Mouse (Mus musculus) layer of hippocampus, postnatal 10 days (tissue): ENCODE results near the gene Olfr921. TPM values are rescaled to one million over a fixed set of nuclear protein-coding genes. Genes with fewer than 3 reads are reported as not detected.

Source experiments
- DNase-seq, 2 experiments: peaks; one replicate each; pipeline ENCODE4 v3.0.0; 2021; ENCODE audit warnings: low spot score in 2 of 2
- long read RNA-seq: library from polyadenylated mRNA; stranded (forward); transcript quantifications from one replicate; pipeline ENCODE4 v2.0.0, GENCODE M21; 2023
- total RNA-seq, 2 experiments: library from RNA; stranded (reverse); gene quantifications; 2 replicates each; pipeline ENCODE4 v1.2.3; 2021

Gene Olfr921
- not detected for total RNA-seq
- long read RNA-seq: 0 reads

GRCm38 (mm10) chr9:38772768-38773167, at the start of gene Olfr921:
Gene Olfr921 (plus strand): TSS chr9:38773068.
- no peak for DNase-seq

GRCm38 (mm10) chr9:38724044-38724443, 48.8 kb upstream of the Olfr921 start:
- DNase-seq: no peak

- DNase-seq: no peak
These were observed 44.6 kb upstream of the Olfr921 start for GRCm38 (mm10) chr9:38728218-38728617.

- DNase-seq: no peak
These were observed 31.5 kb upstream of the Olfr921 start for GRCm38 (mm10) chr9:38741408-38741807.

- no peak for DNase-seq
These were observed 28.1 kb upstream of the Olfr921 start for GRCm38 (mm10) chr9:38744619-38745315.

- DNase-seq: no peak
These were observed 20.9 kb upstream of the Olfr921 start, which contains the start of gene Olfr920 for GRCm38 (mm10) chr9:38751999-38752398. Gene Olfr920 (plus strand): TSS chr9:38752299.

- DNase-seq: no peak
These were observed 19.8 kb downstream of the Olfr921 start for GRCm38 (mm10) chr9:38792689-38793088.

- DNase-seq: no peak
These were observed 32.8 kb downstream of the Olfr921 start for GRCm38 (mm10) chr9:38805696-38806095.

GRCm38 (mm10) chr9:38814314-38814713, 41.4 kb downstream of the Olfr921 start, which contains the start of gene Olfr922:
Gene Olfr922 (plus strand): TSS chr9:38814614.
- no peak for DNase-seq

GRCm38 (mm10) chr9:38815458-38815986, 42.7 kb downstream of the Olfr921 start:
- no peak for DNase-seq

- no peak for DNase-seq
These were observed 53.4 kb downstream of the Olfr921 start, which contains the start of gene Olfr923 for GRCm38 (mm10) chr9:38826245-38826644. Gene Olfr923 (plus strand): TSS chr9:38826545.

Other genes starting within 250 kb of the Olfr921 start
- not detected for gene Olfr910, start 235.2 kb upstream of the Olfr921 start, total RNA-seq
- not detected for gene Olfr912, start 192.9 kb upstream of the Olfr921 start, total RNA-seq
- gene Olfr913, start 180.3 kb upstream of the Olfr921 start, total RNA-seq: not detected
- gene Olfr914, start 168.0 kb upstream of the Olfr921 start, total RNA-seq: not detected
- gene Olfr916, start 113.2 kb upstream of the Olfr921 start, total RNA-seq: not detected
- gene Olfr917, start 107.2 kb upstream of the Olfr921 start, total RNA-seq: not detected
- not detected for gene Olfr918, start 98.5 kb upstream of the Olfr921 start, total RNA-seq
- not detected for gene Olfr919, start 69.4 kb upstream of the Olfr921 start, total RNA-seq
- 10 to 100 TPM in 1 of 2 experiments, 1 to 10 TPM in 1; 9.3 to 12.0 TPM for gene Vwa5a, start 54.8 kb upstream of the Olfr921 start, total RNA-seq
- not detected for gene Olfr920, start 20.8 kb upstream of the Olfr921 start, total RNA-seq
- gene Olfr922, start 41.5 kb downstream of the Olfr921 start, total RNA-seq: not detected
- not detected for gene Olfr923, start 53.5 kb downstream of the Olfr921 start, total RNA-seq
- not detected for gene Olfr924, start 71.4 kb downstream of the Olfr921 start, total RNA-seq
- not detected for gene Olfr26, start 82.0 kb downstream of the Olfr921 start, total RNA-seq
- not detected for gene Olfr926, start 104.1 kb downstream of the Olfr921 start, total RNA-seq
- not detected for gene Olfr930, start 156.7 kb downstream of the Olfr921 start, total RNA-seq
- gene Olfr933, start 199.2 kb downstream of the Olfr921 start, total RNA-seq: not detected
- gene Olfr934, start 215.2 kb downstream of the Olfr921 start, total RNA-seq: not detected
- not detected for gene Olfr935, start 226.6 kb downstream of the Olfr921 start, total RNA-seq